Mouse (Mus musculus) liver, embryonic 18 days (tissue): Measurements from ENCODE around the gene Dyrk1a. TPM values are rescaled to one million over a fixed set of nuclear protein-coding genes. Genes with fewer than 3 reads are reported as not detected.

ENCODE experiments used
- polyA plus RNA-seq: library from polyadenylated mRNA; depleted of rRNA; stranded (reverse); fragments of >200 nt; gene quantifications from 2 replicates; pipeline ENCODE4 v1.2.3, GENCODE M21; 2012; rRNA removed

The Dyrk1a gene
- 7.8 and 9.3 TPM in 2 replicates for polyA plus RNA-seq

DNA sequence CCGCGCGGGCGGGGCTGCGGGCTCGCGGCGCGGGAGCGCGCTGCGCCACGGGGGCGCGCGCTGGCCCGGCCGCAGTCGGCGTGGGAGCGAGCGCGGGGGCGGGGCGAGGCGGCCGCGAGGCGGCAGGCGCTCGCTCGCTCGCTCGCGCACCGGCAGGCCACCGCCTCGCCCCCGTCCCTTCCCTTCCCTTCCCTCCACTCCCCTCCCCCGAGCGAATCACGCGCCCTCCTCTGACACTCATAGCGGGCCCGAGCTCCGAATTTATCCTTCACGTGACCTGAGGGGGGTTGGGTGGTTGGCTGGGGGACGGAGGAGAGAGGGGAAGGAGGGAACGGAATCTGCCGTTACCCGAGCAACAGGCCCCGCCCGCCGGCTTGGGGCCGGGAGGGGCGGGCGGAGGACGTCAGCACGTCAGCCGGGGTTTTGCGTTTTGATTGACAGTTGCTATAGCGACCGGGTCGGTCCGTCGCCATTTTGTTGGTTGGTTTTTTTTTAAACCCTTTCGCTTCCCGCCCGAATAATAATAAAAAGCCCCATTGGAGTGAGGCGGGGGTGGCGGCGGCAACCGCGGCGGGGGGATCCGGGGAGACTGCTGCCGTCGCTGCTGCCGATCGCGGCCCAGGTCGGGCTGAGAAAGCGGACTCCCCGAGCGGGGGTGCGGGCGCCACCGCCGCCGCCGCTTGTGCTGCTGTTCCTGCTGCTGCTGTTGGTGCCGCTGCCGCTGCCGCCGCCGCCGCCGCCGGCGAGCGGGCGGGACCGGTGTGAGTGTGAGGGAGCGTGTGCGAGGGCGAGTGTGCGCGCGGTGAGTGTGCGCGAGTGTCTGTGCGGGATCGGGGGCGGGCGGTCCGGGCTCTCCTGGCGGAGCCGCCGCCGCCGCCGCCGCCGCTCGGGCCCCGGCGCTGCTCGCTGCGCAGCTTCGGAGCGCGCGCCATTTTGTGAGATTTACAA, at the start of gene Dyrk1a:
Gene Dyrk1a, plus strand, starts transcription at position 782 of the 948 bp plus-strand sequence.

GRCm38 (mm10) chr16:94526344-94527151, 43.3 kb upstream of the Dyrk1a start, which contains the start of gene Vps26c:
Gene Vps26c, minus strand, starts transcription at chr16:94526830.

Other genes starting within 250 kb of the Dyrk1a start
- gene Ripply3, start 241.6 kb upstream of the Dyrk1a start, polyA plus RNA-seq: 1.3 and 1.6 TPM in 2 replicates
- gene Ttc3, start 199.4 kb upstream of the Dyrk1a start, polyA plus RNA-seq: 8.2 and 8.9 TPM in 2 replicates
- gene Pigp, start 198.2 kb upstream of the Dyrk1a start, polyA plus RNA-seq: 31.5 and 31.7 TPM in 2 replicates
- gene Vps26c, start 43.2 kb upstream of the Dyrk1a start, polyA plus RNA-seq: 18.4 and 20.3 TPM in 2 replicates